ENCODE assay signal across 10 mouse cellular contexts in the genomic region with DNA sequence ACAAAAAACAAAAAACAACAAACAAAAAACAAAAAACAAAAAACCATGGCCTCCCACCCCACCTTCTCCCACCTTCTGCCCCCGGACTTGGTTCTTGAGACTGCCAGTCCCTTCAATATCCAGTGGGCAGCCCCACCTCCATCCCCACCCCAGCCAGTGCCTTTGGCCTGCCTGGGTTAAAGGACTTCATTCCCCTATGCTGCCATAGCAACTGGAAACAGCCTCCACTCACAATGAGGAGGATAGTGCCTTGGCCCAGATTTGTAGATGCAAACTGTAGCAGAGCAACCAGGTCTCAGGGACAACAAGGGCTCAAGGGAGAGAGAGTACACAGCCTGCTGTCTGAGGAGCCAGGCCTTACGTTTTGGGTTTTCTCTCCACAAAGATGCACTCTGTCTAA. TPM values are rescaled to one million over a fixed set of nuclear protein-coding genes. Genes with fewer than 3 reads are reported as not detected.
A peak's percentile ranks its signal among the peaks of the same experiment; 100 is the strongest.
DNase-seq lines count a peak whose midpoint lies in the region.
"Had no signal": no experiment of that assay in that cellular context is flagged by ENCODE, and none has a peak within 500 bp of the region (broad histone marks: within the 10 kb centered on the region; RNA-seq: fewer than 3 reads in every experiment).

No protein-coding gene starts in this region.

- peaks cover 4% of the 10 kb centered on the region; the same call in 1 of the 2 replicates for H3K27me3 ChIP-seq in forebrain, embryonic 10.5 days (ENCODE audit: poor library complexity, severe bottlenecking)
- H3K27me3 ChIP-seq in limb, embryonic 10.5 days (ENCODE audit: low read depth, poor library complexity, severe bottlenecking), result no peaks in the 10 kb centered on the region
- H3K27me3 ChIP-seq: stomach, embryonic 15.5 days had no signal

- intact Hi-C loops in left cerebral cortex, postnatal 36 days (cut with DNase I), result no loop called here

- no peaks in the 10 kb centered on the region for H3K9me3 ChIP-seq in forebrain, embryonic 10.5 days
- H3K9me3 ChIP-seq in limb, embryonic 10.5 days (replicated peaks), result no peaks in the 10 kb centered on the region
- H3K9me3 ChIP-seq: stomach, embryonic 15.5 days had no signal

- DNase-seq in left cerebral cortex, adult 9 months (ENCODE audit: low spot score in 2 of 2), result peak; percentile 8 to 16
- DNase-seq in left cerebral cortex, postnatal 36 days (ENCODE audit: low spot score in 2 of 2), result no peak
- DNase-seq in forebrain, embryonic 10.5 days (ENCODE audit: extremely low spot score, low spot score), result peak; percentile 40
- DNase-seq in limb, embryonic 10.5 days (ENCODE audit: low spot score), result no peak
- DNase-seq in retina, postnatal 1 day, result peak; percentile 78
- DNase-seq in kidney, postnatal 25 days, result no peak
- DNase-seq in cerebellum, postnatal 14 days, result no peak
- DNase-seq in thymus, postnatal 14 days, result no peak
- DNase-seq: lung, embryonic 14.5 days had no signal

- 38% methylated on average over 2 of the region's 2 CpGs for WGBS in forebrain, embryonic 10.5 days
- WGBS in limb, embryonic 10.5 days, result 72% methylated on average over 2 of the region's 2 CpGs

- H3K4me3 ChIP-seq in forebrain, embryonic 10.5 days, result no peak overlapping the region
- no peak overlapping the region for H3K4me3 ChIP-seq in limb, embryonic 10.5 days
- H3K4me3 ChIP-seq: stomach, embryonic 15.5 days had no signal

- H3K4me1 ChIP-seq in forebrain, embryonic 10.5 days, result peaks cover 53% of the 10 kb centered on the region
- peaks cover 38% of the 10 kb centered on the region for H3K4me1 ChIP-seq in limb, embryonic 10.5 days

- peak overlapping the region; percentile 37 for H3K27ac ChIP-seq in forebrain, embryonic 10.5 days
- peak overlapping the region; percentile 33; the same call in 1 of the 2 replicates for H3K27ac ChIP-seq in limb, embryonic 10.5 days
- H3K27ac ChIP-seq: stomach, embryonic 15.5 days had no signal

- no peaks in the 10 kb centered on the region for H3K36me3 ChIP-seq in forebrain, embryonic 10.5 days (replicated peaks)
- H3K36me3 ChIP-seq in limb, embryonic 10.5 days, result no peaks in the 10 kb centered on the region
- H3K36me3 ChIP-seq: stomach, embryonic 15.5 days had no signal

RNA-seq across cellular contexts. Expression of a gene that starts 8.0 kb away (rescaled TPM):
- total RNA-seq in left cerebral cortex, postnatal 36 days (2021), result 10 to 100 TPM; 12.2 to 12.5 TPM
- polyA plus RNA-seq in forebrain, embryonic 10.5 days (2016; fragmentation: Nextera tagmentation; extraction: Ambion mirVana), result 0.76 and 1.3 TPM in 2 replicates
- polyA plus RNA-seq in limb, embryonic 10.5 days (2016; fragmentation: Nextera tagmentation; extraction: Ambion mirVana), result 0.18 and 0.55 TPM in 2 replicates
- polyA plus RNA-seq: lung, embryonic 14.5 days had no signal

RNA-seq across cellular contexts. Expression of a gene that starts 41.8 kb away (rescaled TPM):
- total RNA-seq in left cerebral cortex, postnatal 36 days (2021), result 1 to 10 TPM; 5.5 to 6.4 TPM
- 9.4 and 9.6 TPM in 2 replicates for polyA plus RNA-seq in forebrain, embryonic 10.5 days (2016; fragmentation: Nextera tagmentation; extraction: Ambion mirVana)
- polyA plus RNA-seq in limb, embryonic 10.5 days (2016; fragmentation: Nextera tagmentation; extraction: Ambion mirVana), result 13.2 and 13.5 TPM in 2 replicates

Comparison
In these comparisons a context has a peak if more than half of its experiments do, and no peak if none do; other contexts are left out.
1. DNase-seq: peak in left cerebral cortex, adult 9 months (2 of 2), forebrain, embryonic 10.5 days (single experiment) and retina, postnatal 1 day (single experiment); none in left cerebral cortex, postnatal 36 days (0 of 2), limb, embryonic 10.5 days (single experiment), kidney, postnatal 25 days (0 of 2), cerebellum, postnatal 14 days (0 of 2) and thymus, postnatal 14 days (single experiment).